Mouse (Mus musculus): Measurements from ENCODE around the gene Ccr10. TPM values are rescaled to one million over a fixed set of nuclear protein-coding genes. Genes with fewer than 3 reads are reported as not detected.
A peak's percentile ranks its signal among the peaks of the same experiment; 100 is the strongest.

Ccr10 gene
- polyA plus RNA-seq, 1 experiment, result 0.19 TPM

GRCm38 (mm10) chr11:101188166-101188805, 13.0 kb upstream of the Ccr10 start:
- no peak for DNase-seq (ENCODE audit: low spot score)

- no peak for DNase-seq (ENCODE audit: low spot score)
Observed at GRCm38 (mm10) chr11:101187541-101187940, 12.3 kb upstream of the Ccr10 start.

- no peak for DNase-seq (ENCODE audit: low spot score)
Observed at GRCm38 (mm10) chr11:101186526-101187247, 11.4 kb upstream of the Ccr10 start.

GRCm38 (mm10) chr11:101185441-101185840, 10.2 kb upstream of the Ccr10 start:
- no peak for DNase-seq (ENCODE audit: low spot score)

GRCm38 (mm10) chr11:101184984-101185383, 9.7 kb upstream of the Ccr10 start:
- DNase-seq (ENCODE audit: low spot score), result no peak

DNA sequence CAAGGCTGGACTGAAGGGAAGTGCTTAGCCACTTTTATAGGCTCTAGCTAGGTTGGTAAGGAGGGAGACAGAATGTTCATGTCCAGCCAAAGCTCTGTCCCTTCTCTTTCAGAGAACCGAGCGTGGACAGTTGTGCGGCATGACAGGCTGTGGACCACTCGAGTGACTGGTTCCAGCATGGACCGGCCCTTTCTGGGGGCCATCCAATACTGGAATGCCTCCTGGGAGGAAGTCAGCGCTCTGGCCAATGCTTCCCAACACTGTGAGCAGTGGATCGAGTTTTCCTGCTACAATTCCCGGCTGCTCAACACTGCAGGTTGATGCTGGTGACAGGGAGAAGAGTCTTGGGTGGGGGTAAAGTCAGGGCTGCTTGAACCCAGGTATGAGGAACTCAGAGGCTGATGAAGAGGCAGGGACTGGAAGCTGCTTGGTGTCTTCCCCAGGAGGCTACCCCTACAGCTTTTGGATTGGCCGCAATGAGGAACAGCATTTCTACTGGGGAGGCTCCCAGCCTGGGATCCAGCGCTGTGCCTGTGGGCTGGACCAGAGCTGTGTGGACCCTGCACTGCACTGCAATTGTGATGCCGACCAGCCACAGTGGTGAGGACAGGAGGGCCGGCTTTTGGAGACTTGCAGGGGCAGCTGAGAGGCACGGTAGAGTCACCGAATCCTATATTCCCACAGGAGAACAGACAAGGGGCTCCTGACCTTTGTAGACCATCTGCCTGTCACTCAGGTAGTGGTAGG, 7.7 kb upstream of the Ccr10 start:
- no peak for DNase-seq (ENCODE audit: low spot score)

DNA sequence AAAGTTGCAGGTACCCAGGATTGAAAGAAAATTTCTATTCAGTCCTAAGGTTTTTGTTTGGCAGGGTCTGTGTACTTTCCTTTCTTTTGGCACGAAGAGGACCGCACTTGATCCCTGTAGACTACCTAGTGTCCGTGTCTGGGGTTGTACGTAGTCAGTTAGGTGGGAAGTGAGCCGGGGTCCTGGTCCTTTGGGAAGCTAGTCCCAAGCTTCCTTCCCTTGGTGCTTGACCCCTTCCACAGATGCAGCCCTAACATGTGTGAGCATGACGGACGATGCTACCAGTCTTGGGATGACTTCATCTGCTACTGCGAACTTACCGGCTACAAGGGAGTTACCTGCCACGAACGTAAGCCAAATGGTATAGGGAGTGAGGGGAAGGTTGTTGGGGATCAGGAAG, 6.7 kb upstream of the Ccr10 start:
- no peak for DNase-seq (ENCODE audit: low spot score)

GRCm38 (mm10) chr11:101180846-101181740, 5.8 kb upstream of the Ccr10 start:
- DNase-seq (ENCODE audit: low spot score), result peak; percentile 51

DNA sequence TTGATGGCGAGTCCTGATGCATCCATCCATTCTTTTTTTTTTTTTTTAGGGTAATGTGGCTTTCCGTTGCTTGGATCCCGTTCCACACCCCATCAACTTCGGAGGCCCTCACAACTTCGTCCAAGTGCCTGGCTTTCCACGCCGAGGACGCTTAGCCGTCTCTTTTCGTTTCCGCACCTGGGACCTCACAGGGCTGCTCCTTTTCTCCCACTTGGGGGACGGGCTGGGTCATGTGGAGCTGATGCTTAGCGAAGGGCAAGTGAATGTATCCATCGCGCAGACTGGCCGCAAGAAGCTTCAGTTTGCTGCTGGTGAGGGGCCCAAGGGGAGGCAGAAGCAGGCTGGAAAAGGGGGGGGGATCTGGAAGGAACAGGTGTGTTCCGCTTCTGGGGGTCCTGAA, 5.0 kb upstream of the Ccr10 start:
- DNase-seq (ENCODE audit: low spot score), result no peak

DNA sequence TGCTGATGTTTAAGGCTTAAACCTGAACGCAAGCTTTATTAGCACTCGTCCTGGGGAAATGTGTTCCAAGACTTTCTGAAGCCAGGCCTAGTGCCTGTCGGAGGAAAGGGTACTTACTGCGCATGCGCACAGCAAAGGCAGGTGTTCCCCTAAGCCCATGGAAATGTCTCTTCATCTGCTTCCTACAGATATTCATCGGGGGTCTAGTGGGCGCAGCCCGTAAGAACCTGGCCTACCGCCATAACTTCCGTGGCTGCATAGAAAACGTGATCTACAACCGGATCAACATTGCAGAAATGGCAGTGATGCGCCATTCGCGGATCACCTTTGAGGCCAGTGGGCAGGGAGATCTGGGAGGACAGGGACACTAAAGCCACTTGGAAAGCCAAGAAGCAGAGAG, 4.1 kb upstream of the Ccr10 start:
- DNase-seq (ENCODE audit: low spot score), result no peak

GRCm38 (mm10) chr11:101178061-101179058, 3.1 kb upstream of the Ccr10 start:
- DNase-seq (ENCODE audit: low spot score), result peak; percentile 23

GRCm38 (mm10) chr11:101176933-101177773, 1.9 kb upstream of the Ccr10 start:
- DNase-seq (ENCODE audit: low spot score), result peak; percentile 31

DNA sequence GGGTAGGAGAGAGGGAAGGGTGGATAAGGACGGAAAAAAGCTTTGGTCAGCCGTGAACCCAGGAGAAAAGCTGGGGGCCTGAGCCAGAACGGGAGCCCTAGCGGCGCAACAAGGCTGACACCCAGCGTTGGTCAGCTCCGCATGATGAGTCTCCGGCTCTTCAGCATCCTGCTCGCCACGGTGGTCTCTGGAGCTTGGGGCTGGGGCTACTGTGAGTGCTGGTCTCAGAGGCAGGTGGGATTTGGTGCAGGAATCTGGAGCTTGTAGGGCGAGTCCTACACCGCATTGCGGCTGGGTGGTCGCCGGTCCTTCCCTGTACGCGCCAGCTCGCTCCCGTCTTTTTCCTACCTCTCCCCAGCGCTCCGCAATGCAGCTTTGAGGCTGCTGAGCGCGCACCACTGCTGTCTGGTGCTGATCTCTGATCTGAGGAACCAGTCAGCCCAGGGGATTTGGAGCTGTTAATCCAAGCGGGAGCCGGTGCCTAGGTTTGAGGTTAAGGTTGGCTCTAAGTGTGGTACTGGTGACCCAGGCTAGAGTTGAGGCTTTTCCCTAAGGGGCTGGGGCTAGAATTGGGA, 961 bp upstream of the Ccr10 start:
- DNase-seq (ENCODE audit: low spot score), result peak; percentile 28

DNA sequence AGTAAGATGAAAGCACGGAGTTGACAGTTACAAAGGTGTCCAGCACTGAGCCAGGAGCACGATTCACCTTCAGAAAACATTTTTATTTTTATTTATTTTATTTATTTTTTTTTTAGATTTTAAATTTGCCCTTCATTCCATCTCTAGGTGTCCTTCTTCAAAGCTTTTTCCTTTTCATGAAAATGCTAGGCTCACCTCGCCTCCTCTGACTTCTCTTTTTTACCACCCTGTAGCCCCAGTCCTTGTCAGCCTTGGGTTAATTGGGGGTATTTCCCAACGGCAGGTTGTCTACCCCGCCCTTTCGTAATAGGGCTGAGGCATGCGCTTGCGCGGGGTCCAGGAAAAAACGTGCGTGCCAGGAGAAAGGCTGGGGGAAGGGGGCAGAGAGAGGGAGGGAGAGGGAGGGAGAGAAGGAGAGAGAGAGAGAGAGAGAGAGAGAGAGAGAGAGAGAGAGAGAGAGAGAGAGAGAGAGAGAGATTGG, 433 bp upstream of the Ccr10 start:
- DNase-seq (ENCODE audit: low spot score), result no peak

GRCm38 (mm10) chr11:101174389-101174745, 876 bp downstream of the Ccr10 start:
- no peak for DNase-seq (ENCODE audit: low spot score)

GRCm38 (mm10) chr11:101173631-101174388, 1.4 kb downstream of the Ccr10 start:
- DNase-seq (ENCODE audit: low spot score), result peak; percentile 75

DNA sequence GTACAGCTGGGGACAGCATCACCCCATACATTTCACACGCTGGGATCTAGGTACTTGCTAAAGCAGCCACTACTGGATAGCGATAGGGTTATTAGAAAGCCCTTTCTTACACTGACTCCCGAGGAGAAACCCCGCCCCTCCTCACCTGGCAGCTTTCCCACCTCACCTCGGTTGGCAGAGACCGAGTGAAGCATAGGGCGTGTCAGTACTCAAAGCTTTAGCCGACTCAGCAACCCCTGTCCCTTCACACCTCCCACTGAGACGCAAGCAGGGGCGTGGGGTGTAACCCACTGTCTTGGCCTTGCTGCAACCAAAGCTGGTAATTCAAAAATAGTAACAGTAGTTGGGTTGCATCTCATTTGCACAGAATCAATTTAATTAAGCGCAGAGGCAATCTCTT, 2.1 kb downstream of the Ccr10 start:
- peak; percentile 47 for DNase-seq (ENCODE audit: low spot score)

DNA sequence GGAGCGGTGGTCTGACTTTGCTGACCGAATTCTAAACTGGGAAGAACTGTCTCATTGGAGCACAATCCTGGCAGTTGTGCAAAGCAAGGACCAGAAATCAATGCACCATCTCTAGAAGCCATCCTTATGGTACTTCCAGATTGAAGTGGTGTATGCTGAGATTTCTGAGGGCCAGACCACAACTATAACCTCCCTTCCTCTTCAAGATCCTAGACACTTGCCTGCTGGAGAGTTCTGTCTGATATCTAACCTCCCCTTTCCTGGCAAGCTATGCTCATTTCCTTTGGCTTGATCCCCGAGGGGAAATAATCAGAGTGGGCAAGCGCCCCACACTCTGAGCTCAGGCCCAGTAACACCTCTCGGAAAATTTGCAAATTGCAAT, 2.8 kb downstream of the Ccr10 start:
- DNase-seq (ENCODE audit: low spot score), result no peak
